Mouse (Mus musculus) lung, embryonic 16.5 days (tissue): Measurements from ENCODE around the gene Zfp622. TPM values are rescaled to one million over a fixed set of nuclear protein-coding genes. Genes with fewer than 3 reads are reported as not detected.

ENCODE experiments used
- ATAC-seq: fragments of 200-750 bp; cut with Nextera tagmentation; 2 replicates; pipeline ENCODE4 v1.8.0; 2017; ENCODE audit warnings: low read depth, mild to moderate bottlenecking, moderate library complexity
- H3K27ac ChIP-seq: fragments of 300-500 bp; sonication (generic); 2 replicates; pipeline ENCODE4 v1.5.1; 2014; ENCODE audit warnings: mild to moderate bottlenecking, control low read depth, low read length
- H3K27me3 ChIP-seq: fragments of 300-500 bp; sonication (generic); 2 replicates; pipeline ENCODE4 v1.6.1; 2014; ENCODE audit warnings: low read depth, low read length, mixed read lengths; ENCODE audit not compliant: control insufficient read depth, insufficient read depth
- H3K36me3 ChIP-seq: fragments of 300-500 bp; sonication (generic); 2 replicates; pipeline ENCODE4 v1.6.1; 2014; ENCODE audit warnings: low read length; ENCODE audit not compliant: control insufficient read depth, insufficient read depth
- H3K4me1 ChIP-seq: fragments of 300-500 bp; sonication (generic); replicated peaks from 2 replicates; pipeline ENCODE4 v1.6.1; 2014; ENCODE audit warnings: low read length, mixed read lengths; ENCODE audit not compliant: control insufficient read depth, insufficient read depth
- H3K4me2 ChIP-seq: fragments of 300-500 bp; sonication (generic); 2 replicates; pipeline ENCODE4 v1.6.1; 2014; ENCODE audit warnings: low read depth, low read length, control low read depth
- H3K4me3 ChIP-seq: fragments of 300-500 bp; sonication (generic); 2 replicates; pipeline ENCODE4 v1.5.1; 2014; ENCODE audit warnings: mild to moderate bottlenecking, low read length, control low read depth
- H3K9ac ChIP-seq: fragments of 300-500 bp; sonication (generic); 2 replicates; pipeline ENCODE4 v1.6.1; 2014; ENCODE audit warnings: low read length, control low read depth
- H3K9me3 ChIP-seq: fragments of 300-500 bp; sonication (generic); 2 replicates; pipeline ENCODE4 v1.6.1; 2016; ENCODE audit warnings: low read length; ENCODE audit not compliant: control insufficient read depth
- WGBS: fragments of 180-500 bp; shearing (Covaris S2); extraction: QIAGEN DNeasy Blood & Tissue Kit; methylation state at CpG from one replicate; pipeline ENCODE4 v1.1.7; 2014; 5-methylcytosine and 5-hydroxymethylcytosine counted together
- polyA plus RNA-seq: library from polyadenylated mRNA; unstranded; fragments of >200 nt; fragmentation: Nextera tagmentation; extraction: Ambion mirVana; gene quantifications from 2 replicates; pipeline ENCODE4 v1.2.1, GENCODE M21; 2015

Zfp622 gene
- polyA plus RNA-seq, 1 experiment from 2014 or later: 19.4 TPM

DNA sequence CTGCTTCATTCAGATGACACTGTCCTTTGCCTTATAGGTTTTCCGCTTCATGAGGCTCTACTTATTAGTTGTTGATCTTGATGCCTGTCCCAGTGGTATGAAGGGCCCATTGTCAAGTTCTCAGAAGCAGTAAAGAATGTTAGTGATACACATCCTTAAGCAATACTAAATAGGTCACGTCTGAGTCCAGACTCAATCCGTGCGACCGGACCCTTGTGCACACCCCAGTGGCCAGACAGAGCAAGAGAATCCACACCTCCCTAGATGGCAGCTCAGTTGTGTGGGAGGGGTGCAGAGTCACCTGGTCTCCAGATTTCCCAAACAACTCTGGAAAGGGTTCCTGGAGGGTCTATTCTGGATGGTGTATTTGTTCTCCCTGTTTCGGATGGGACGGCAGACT lies 37.7 kb upstream of the Zfp622 start:
- Histone ChIP-seq H3K9ac (no peak overlapping the region), H3K4me2 (no peak overlapping the region), H3K36me3 (no peaks in the 10 kb centered on the region), H3K27ac (no peak overlapping the region), H3K27me3 (no peaks in the 10 kb centered on the region), H3K4me3 (no peak overlapping the region), H3K4me1 (no peaks in the 10 kb centered on the region), H3K9me3 (no peaks in the 10 kb centered on the region)
- WGBS: 85% methylated on average over 7 of the region's 7 CpGs
- ATAC-seq: no peak

DNA sequence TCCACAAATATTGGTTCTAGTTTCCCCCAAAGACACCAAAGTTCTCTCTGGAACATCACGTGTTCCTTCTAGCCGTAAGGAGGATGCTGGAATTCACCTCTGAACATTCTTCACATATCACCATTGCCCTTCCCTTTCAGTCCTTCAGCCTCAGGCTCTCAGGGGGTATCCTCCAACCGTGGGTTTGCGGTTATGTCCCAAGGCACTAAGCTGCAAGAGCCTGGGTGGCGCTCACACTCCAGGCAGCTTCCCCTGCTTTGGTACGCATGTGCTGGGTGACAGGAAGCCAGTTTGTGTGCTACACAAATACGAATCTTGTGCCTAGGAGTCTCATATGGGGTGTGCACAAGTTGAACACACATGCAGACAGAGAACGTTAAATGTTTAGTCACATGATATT lies 36.8 kb upstream of the Zfp622 start:
- WGBS: 70% methylated on average over 8 of the region's 8 CpGs
- no peak overlapping the region for H3K4me3 ChIP-seq
- no peak for ATAC-seq
- H3K4me1 ChIP-seq: no peaks in the 10 kb centered on the region
- H3K9me3 ChIP-seq: no peaks in the 10 kb centered on the region
- H3K4me2 ChIP-seq: no peak overlapping the region
- H3K27me3 ChIP-seq: no peaks in the 10 kb centered on the region
- no peaks in the 10 kb centered on the region for H3K36me3 ChIP-seq
- no peak overlapping the region for H3K9ac ChIP-seq
- H3K27ac ChIP-seq: no peak overlapping the region

DNA sequence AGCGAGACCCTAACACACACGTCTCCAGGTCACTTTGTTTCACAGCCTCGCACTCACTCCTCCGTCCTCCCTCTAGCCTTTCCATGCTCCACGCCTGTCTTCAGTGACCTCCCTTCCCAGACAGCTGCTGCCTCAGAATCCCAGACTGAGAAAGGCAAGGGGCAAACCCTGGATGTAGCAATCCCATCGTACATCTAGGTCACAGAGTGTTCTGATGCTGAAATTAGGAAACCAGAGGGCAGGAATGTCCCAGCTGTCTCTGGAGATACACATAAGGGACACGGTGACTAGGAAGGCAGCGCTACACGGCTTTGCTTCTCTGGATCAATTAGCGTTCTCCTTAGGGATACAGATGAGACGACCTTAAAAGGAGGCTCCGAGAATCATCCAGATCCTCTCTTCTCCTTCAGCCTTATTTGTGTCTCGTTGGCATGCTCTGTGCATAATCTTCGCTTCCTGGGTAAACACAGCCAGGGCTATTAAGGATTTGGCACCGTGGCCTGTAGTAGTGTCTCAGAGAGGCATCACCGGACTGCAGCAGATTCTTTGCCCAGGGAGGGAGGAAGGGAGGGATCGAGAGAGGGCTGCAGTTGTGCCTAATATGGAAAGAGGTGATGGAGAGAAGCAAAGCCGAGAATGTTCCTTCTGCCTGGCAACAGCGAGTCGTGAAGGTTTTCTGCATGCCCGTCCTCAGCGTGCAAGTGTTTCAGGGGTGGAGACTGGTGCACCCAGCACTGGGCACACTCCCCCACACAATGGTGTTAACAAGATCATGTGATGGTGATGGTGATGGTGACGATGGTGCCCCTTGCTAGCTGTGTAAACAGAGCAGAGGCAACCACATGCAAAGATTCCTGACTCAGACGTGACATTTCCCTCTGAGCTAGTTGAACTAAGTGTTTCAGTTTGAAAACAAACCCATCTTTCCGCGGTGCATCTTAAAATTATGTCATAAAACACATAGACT lies 35.6 kb upstream of the Zfp622 start:
- Histone ChIP-seq H3K9me3 (no peaks in the 10 kb centered on the region), H3K4me3 (no peak overlapping the region), H3K9ac (no peak overlapping the region), H3K4me2 (no peak overlapping the region), H3K27ac (no peak overlapping the region), H3K4me1 (no peaks in the 10 kb centered on the region), H3K27me3 (no peaks in the 10 kb centered on the region), H3K36me3 (no peaks in the 10 kb centered on the region)
- ATAC-seq: no peak
- 68% methylated on average over 26 of the region's 26 CpGs for WGBS

DNA sequence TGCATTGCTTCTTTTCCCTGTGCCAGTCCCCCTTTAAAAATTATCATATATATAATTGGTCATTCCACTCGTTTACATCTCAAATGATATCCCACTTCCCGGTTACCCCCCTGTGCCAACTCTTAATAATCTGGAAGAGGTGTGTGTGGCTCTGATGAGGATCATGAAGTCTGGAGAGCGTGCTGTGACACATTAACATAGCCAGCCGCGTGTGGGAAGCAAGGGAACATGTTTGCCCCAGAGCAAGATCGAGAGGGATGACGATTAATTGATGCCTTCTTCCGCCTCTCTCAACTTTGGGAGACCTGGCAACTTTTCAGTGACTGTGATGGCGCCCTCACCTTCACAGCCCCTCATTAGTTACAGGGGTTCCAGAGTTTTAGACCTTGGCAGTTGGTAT lies 34.5 kb upstream of the Zfp622 start:
- no peak overlapping the region for H3K4me3 ChIP-seq
- H3K27ac ChIP-seq: no peak overlapping the region
- WGBS: 70% methylated on average over 9 of the region's 9 CpGs
- H3K9ac ChIP-seq: no peak overlapping the region
- ATAC-seq: no peak
- no peaks in the 10 kb centered on the region for H3K27me3 ChIP-seq
- H3K4me1 ChIP-seq: no peaks in the 10 kb centered on the region
- no peak overlapping the region for H3K4me2 ChIP-seq
- H3K9me3 ChIP-seq: no peaks in the 10 kb centered on the region
- no peaks in the 10 kb centered on the region for H3K36me3 ChIP-seq

DNA sequence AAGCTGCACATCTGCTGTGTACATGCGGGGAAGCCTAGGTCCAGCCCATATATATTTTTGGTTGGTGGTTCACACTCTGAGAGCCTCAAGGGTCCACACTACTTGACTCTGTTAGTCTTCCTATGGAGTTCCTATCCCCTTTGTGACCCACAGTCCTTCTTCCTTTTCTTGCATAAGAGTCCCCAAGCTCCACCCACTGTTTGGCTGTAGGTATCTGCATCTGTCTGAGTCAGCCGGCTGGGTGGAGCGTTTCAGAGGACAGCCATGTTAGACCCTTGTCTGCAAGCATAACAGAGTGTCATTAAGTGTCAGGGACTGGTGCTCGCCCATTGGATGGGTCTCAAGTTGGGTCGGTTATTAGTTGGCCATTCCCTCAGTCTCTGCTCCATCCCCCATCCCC lies 33.6 kb upstream of the Zfp622 start:
- Histone ChIP-seq H3K36me3 (no peaks in the 10 kb centered on the region), H3K4me2 (no peak overlapping the region), H3K9me3 (no peaks in the 10 kb centered on the region), H3K4me1 (no peaks in the 10 kb centered on the region), H3K27ac (no peak overlapping the region), H3K27me3 (no peaks in the 10 kb centered on the region), H3K9ac (no peak overlapping the region), H3K4me3 (no peak overlapping the region)
- ATAC-seq: no peak
- 60% methylated on average over 5 of the region's 5 CpGs for WGBS

DNA sequence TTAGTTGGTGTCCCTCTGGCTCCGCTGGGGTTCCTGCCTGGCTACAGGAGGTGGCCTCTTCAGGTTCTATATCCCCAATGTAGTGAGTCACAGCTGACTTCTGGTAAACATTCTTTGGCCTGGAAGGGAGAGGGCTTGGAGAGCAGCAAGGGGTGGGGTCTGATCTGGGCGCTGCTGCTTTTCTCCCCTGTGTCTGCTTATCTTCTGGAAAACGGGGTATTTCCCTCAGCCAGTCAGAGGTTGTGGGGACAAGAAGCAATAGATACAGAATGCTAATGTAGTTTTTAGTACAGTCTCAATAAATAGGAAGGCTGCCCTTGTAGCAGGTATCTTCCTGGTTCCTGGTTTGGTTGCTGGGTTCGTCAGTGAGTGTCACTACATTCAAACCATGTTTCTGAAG lies 33.1 kb upstream of the Zfp622 start:
- Histone ChIP-seq H3K9me3 (no peaks in the 10 kb centered on the region), H3K4me1 (no peaks in the 10 kb centered on the region), H3K36me3 (no peaks in the 10 kb centered on the region), H3K27me3 (no peaks in the 10 kb centered on the region), H3K4me2 (no peak overlapping the region), H3K4me3 (no peak overlapping the region), H3K27ac (no peak overlapping the region), H3K9ac (no peak overlapping the region)
- WGBS: 56% methylated on average over 4 of the region's 4 CpGs
- no peak for ATAC-seq

DNA sequence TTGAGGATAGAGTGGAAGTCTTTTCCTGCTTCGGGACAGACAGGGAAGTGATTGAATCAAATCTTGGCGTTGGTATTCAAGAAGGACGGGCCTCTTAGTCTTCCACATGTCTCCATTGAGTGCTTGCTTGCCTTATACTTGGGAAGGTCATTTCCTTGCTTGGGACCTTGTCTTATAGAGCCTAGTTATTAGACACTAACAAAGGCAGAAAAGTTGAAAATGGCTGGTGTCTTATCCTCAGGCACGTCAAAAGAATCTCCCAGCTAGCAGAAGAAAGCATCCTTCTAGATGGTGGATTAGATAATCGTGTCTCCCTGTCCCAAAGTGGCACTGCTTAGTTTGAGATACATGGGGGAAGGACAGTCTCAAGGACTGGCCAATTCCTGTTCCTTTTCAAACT lies 28.2 kb upstream of the Zfp622 start:
- Histone ChIP-seq H3K4me1 (no peaks in the 10 kb centered on the region), H3K36me3 (no peaks in the 10 kb centered on the region), H3K9ac (no peak overlapping the region), H3K27ac (no peak overlapping the region), H3K4me3 (no peak overlapping the region), H3K4me2 (no peak overlapping the region), H3K27me3 (no peaks in the 10 kb centered on the region), H3K9me3 (no peaks in the 10 kb centered on the region)
- no peak for ATAC-seq
- 42% methylated on average over 5 of the region's 5 CpGs for WGBS

DNA sequence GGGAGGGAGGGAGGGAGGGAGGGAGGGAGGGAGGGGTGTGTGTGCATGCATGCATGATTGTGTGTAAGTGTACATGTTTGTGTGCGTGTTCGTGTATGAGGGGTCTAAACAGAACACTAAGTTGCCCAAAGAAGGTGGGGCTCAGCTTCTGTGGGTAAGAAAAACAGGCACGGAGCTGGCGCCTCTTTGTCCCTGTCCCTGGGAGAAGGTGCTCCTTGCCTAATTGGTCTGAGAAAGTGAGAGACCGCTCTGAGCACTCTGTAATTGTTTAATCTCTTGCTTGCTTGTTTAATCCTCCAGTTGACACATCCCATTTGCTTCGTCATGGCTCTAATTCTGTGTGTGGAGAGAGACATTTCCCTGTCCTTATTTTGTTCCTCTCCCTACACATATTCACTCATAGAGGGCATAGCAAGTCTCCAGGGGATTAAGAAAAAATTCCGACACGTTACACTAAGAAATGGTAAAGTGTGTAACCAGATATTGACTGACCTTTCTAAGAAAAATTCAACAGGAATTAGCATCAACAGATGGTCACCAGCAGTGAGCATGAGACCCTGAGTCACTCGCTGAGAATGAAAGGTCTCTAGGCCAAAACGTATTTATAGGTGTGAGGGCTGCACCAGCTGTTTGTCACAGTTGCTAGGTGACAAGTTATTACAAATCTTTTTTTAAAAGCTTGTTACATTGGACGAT lies 27.6 kb upstream of the Zfp622 start:
- Histone ChIP-seq H3K27me3 (no peaks in the 10 kb centered on the region), H3K9me3 (no peaks in the 10 kb centered on the region), H3K27ac (no peak overlapping the region), H3K4me1 (no peaks in the 10 kb centered on the region), H3K4me2 (no peak overlapping the region), H3K4me3 (no peak overlapping the region), H3K9ac (no peak overlapping the region), H3K36me3 (no peaks in the 10 kb centered on the region)
- no peak for ATAC-seq
- 56% methylated on average over 11 of the region's 11 CpGs for WGBS

DNA sequence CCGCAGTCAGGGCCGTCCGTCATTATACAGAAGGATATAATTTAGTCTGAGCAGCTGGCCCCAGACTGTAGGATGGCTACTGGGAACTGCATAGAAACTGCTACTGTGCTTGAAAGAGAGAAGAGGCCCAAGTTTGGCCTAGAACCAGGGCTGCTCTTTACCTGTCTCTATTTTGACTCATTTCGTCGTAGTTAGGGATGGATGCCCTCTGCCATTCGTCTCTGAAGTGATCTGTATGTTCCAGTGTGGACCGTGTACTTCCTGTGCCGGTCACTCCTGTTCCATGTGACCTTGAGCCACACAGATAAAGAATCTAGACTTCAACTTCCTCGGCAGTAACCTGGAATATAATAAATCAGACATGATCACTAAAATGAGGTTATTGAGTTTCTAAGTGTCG lies 26.5 kb upstream of the Zfp622 start:
- WGBS: 66% methylated on average over 10 of the region's 10 CpGs
- Histone ChIP-seq H3K9ac (no peak overlapping the region), H3K4me2 (no peak overlapping the region), H3K4me1 (no peaks in the 10 kb centered on the region), H3K36me3 (no peaks in the 10 kb centered on the region), H3K9me3 (no peaks in the 10 kb centered on the region), H3K27ac (no peak overlapping the region), H3K4me3 (no peak overlapping the region), H3K27me3 (no peaks in the 10 kb centered on the region)
- no peak for ATAC-seq
